Mouse (Mus musculus) forebrain, embryonic 15.5 days (tissue): ENCODE data around the gene Pdcd5. TPM values are rescaled to one million over a fixed set of nuclear protein-coding genes. Genes with fewer than 3 reads are reported as not detected.

Source experiments
- ATAC-seq: fragments of 200-750 bp; cut with Nextera tagmentation; replicated peaks from 2 replicates; pipeline ENCODE4 v1.8.0; 2017; ENCODE audit warnings: mild to moderate bottlenecking, moderate TSS enrichment, moderate library complexity
- H3K27ac ChIP-seq: fragments of 300-500 bp; sonication (generic); replicated peaks from 2 replicates; pipeline ENCODE4 v1.5.1; 2015; ENCODE audit warnings: mild to moderate bottlenecking, inconsistent platforms
- H3K27me3 ChIP-seq: fragments of 300-500 bp; sonication (generic); 2 replicates; pipeline ENCODE4 v1.6.1; 2015; ENCODE audit warnings: inconsistent platforms
- H3K36me3 ChIP-seq: fragments of 300-500 bp; sonication (generic); 2 replicates; pipeline ENCODE4 v1.6.1; 2015; ENCODE audit warnings: mild to moderate bottlenecking, inconsistent platforms
- H3K4me1 ChIP-seq: fragments of 300-500 bp; sonication (generic); 2 replicates; pipeline ENCODE4 v1.6.1; 2015; ENCODE audit warnings: inconsistent platforms
- H3K4me2 ChIP-seq: fragments of 300-500 bp; sonication (generic); replicated peaks from 2 replicates; pipeline ENCODE4 v1.6.1; 2015; ENCODE audit warnings: mild to moderate bottlenecking, inconsistent platforms
- H3K4me3 ChIP-seq: fragments of 300-500 bp; sonication (generic); 2 replicates; pipeline ENCODE4 v1.5.1; 2015; ENCODE audit warnings: mild to moderate bottlenecking, inconsistent platforms
- H3K9ac ChIP-seq: fragments of 300-500 bp; sonication (generic); replicated peaks from 2 replicates; pipeline ENCODE4 v1.6.1; 2015; ENCODE audit warnings: mild to moderate bottlenecking, inconsistent platforms
- H3K9me3 ChIP-seq: fragments of 300-500 bp; sonication (generic); 2 replicates; pipeline ENCODE4 v1.6.1; 2016; ENCODE audit warnings: inconsistent platforms
- WGBS: fragments of 180-500 bp; shearing (Covaris S2); methylation state at CpG from one replicate; pipeline ENCODE4 v1.1.7; 2015; ENCODE audit warnings: mixed read lengths; 5-methylcytosine and 5-hydroxymethylcytosine counted together
- polyA plus RNA-seq: library from polyadenylated mRNA; unstranded; fragments of >200 nt; fragmentation: Nextera tagmentation; extraction: Ambion mirVana; gene quantifications from 2 replicates; pipeline ENCODE4 v1.2.1, GENCODE M21; 2015

Gene Pdcd5
- polyA plus RNA-seq, 1 experiment from 2014 or later = 219 TPM

- Histone ChIP-seq H3K36me3 (peaks cover 66% of the 10 kb centered on the region), H3K9ac (no peak overlapping the region), H3K4me1 (no peaks in the 10 kb centered on the region), H3K4me2 (no peak overlapping the region), H3K9me3 (no peaks in the 10 kb centered on the region), H3K27me3 (no peaks in the 10 kb centered on the region), H3K4me3 (no peak overlapping the region), H3K27ac (no peak overlapping the region)
- whole genome bisulfite sequencing = 73% methylated on average over 6 of the region's 6 CpGs
- ATAC-seq = no peak
Measured at GRCm38 (mm10) chr7:35636229-35636628, 11.1 kb downstream of the Pdcd5 start.

GRCm38 (mm10) chr7:35628496-35628895, 18.8 kb downstream of the Pdcd5 start:
- no peak for ATAC-seq
- Histone ChIP-seq H3K4me2 (no peak overlapping the region), H3K9ac (no peak overlapping the region), H3K4me1 (no peaks in the 10 kb centered on the region), H3K4me3 (no peak overlapping the region), H3K27ac (no peak overlapping the region), H3K36me3 (peaks cover 64% of the 10 kb centered on the region), H3K27me3 (no peaks in the 10 kb centered on the region), H3K9me3 (no peaks in the 10 kb centered on the region)
- 78% methylated on average over 5 of the region's 5 CpGs for WGBS

- no peak for ATAC-seq
- Histone ChIP-seq H3K9ac (no peak overlapping the region), H3K4me3 (no peak overlapping the region), H3K36me3 (peaks cover 68% of the 10 kb centered on the region), H3K4me1 (no peaks in the 10 kb centered on the region), H3K27ac (no peak overlapping the region), H3K27me3 (no peaks in the 10 kb centered on the region), H3K4me2 (no peak overlapping the region), H3K9me3 (no peaks in the 10 kb centered on the region)
- 92% methylated on average over 10 of the region's 10 CpGs for WGBS
Measured at GRCm38 (mm10) chr7:35627371-35627770, 19.9 kb downstream of the Pdcd5 start.

- WGBS = 97% methylated on average over 5 of the region's 5 CpGs
- Histone ChIP-seq H3K9ac (no peak overlapping the region), H3K4me2 (no peak overlapping the region), H3K4me1 (no peaks in the 10 kb centered on the region), H3K9me3 (no peaks in the 10 kb centered on the region), H3K27me3 (no peaks in the 10 kb centered on the region), H3K27ac (no peak overlapping the region), H3K36me3 (peaks cover 61% of the 10 kb centered on the region), H3K4me3 (no peak overlapping the region)
- no peak for ATAC-seq
Measured at GRCm38 (mm10) chr7:35626038-35626437, 21.3 kb downstream of the Pdcd5 start.

- H3K27me3 ChIP-seq = no peaks in the 10 kb centered on the region
- no peak overlapping the region for H3K4me2 ChIP-seq
- H3K4me1 ChIP-seq = no peaks in the 10 kb centered on the region
- no peak overlapping the region for H3K4me3 ChIP-seq
- H3K9me3 ChIP-seq = no peaks in the 10 kb centered on the region
- H3K27ac ChIP-seq = no peak overlapping the region
- no peak for ATAC-seq
- no peak overlapping the region for H3K9ac ChIP-seq
- H3K36me3 ChIP-seq = peaks cover 52% of the 10 kb centered on the region
- WGBS = 89% methylated on average over 10 of the region's 10 CpGs
Measured at GRCm38 (mm10) chr7:35622626-35623025, 24.7 kb downstream of the Pdcd5 start.

- Histone ChIP-seq H3K4me3 (no peak overlapping the region), H3K27me3 (no peaks in the 10 kb centered on the region), H3K9ac (no peak overlapping the region), H3K4me2 (no peak overlapping the region), H3K36me3 (peaks cover 48% of the 10 kb centered on the region), H3K9me3 (no peaks in the 10 kb centered on the region), H3K27ac (no peak overlapping the region), H3K4me1 (no peaks in the 10 kb centered on the region)
- 19% methylated on average over 4 of the region's 4 CpGs for WGBS
- ATAC-seq = no peak
Measured at GRCm38 (mm10) chr7:35617513-35617912, 29.8 kb downstream of the Pdcd5 start.

- H3K36me3 ChIP-seq = peaks cover 48% of the 10 kb centered on the region
Measured at GRCm38 (mm10) chr7:35609245-35609644, 38.1 kb downstream of the Pdcd5 start.

GRCm38 (mm10) chr7:35606816-35607215, 40.5 kb downstream of the Pdcd5 start:
- Histone ChIP-seq H3K27ac (no peak overlapping the region), H3K4me2 (no peak overlapping the region), H3K27me3 (no peaks in the 10 kb centered on the region), H3K36me3 (peaks cover 54% of the 10 kb centered on the region), H3K9ac (no peak overlapping the region), H3K4me1 (no peaks in the 10 kb centered on the region), H3K9me3 (no peaks in the 10 kb centered on the region), H3K4me3 (no peak overlapping the region)
- WGBS = 93% methylated on average over 10 of the region's 10 CpGs
- ATAC-seq = no peak

More at GRCm38 (mm10) chr7:35609245-35609644, 38.1 kb downstream of the Pdcd5 start:
- Histone ChIP-seq H3K4me2 (no peak overlapping the region), H3K4me3 (no peak overlapping the region), H3K9ac (no peak overlapping the region), H3K27ac (no peak overlapping the region), H3K27me3 (no peaks in the 10 kb centered on the region), H3K9me3 (no peaks in the 10 kb centered on the region), H3K4me1 (no peaks in the 10 kb centered on the region)
- ATAC-seq = no peak
- WGBS = 94% methylated on average over 10 of the region's 10 CpGs

- H3K27ac ChIP-seq = no peak overlapping the region
- H3K4me3 ChIP-seq = no peak overlapping the region
- ATAC-seq = no peak
- WGBS = 97% methylated on average over 5 of the region's 5 CpGs
- no peaks in the 10 kb centered on the region for H3K4me1 ChIP-seq
- H3K4me2 ChIP-seq = no peak overlapping the region
- H3K36me3 ChIP-seq = peaks cover 28% of the 10 kb centered on the region
- H3K9me3 ChIP-seq = no peaks in the 10 kb centered on the region
- no peaks in the 10 kb centered on the region for H3K27me3 ChIP-seq
- H3K9ac ChIP-seq = no peak overlapping the region
Measured at GRCm38 (mm10) chr7:35602766-35603165, 44.6 kb downstream of the Pdcd5 start.

- 95% methylated on average over 6 of the region's 6 CpGs for WGBS
- H3K9me3 ChIP-seq = no peaks in the 10 kb centered on the region
- no peaks in the 10 kb centered on the region for H3K27me3 ChIP-seq
- H3K9ac ChIP-seq = no peak overlapping the region
- ATAC-seq = no peak
- H3K36me3 ChIP-seq = peaks cover 20% of the 10 kb centered on the region
- H3K27ac ChIP-seq = no peak overlapping the region
- no peak overlapping the region for H3K4me3 ChIP-seq
- no peak overlapping the region for H3K4me2 ChIP-seq
- H3K4me1 ChIP-seq = no peaks in the 10 kb centered on the region
Measured at GRCm38 (mm10) chr7:35601106-35601505, 46.2 kb downstream of the Pdcd5 start.

GRCm38 (mm10) chr7:35600031-35600430, 47.3 kb downstream of the Pdcd5 start:
- Histone ChIP-seq H3K9me3 (no peaks in the 10 kb centered on the region), H3K4me3 (no peak overlapping the region), H3K9ac (no peak overlapping the region), H3K4me1 (no peaks in the 10 kb centered on the region), H3K36me3 (peaks cover 22% of the 10 kb centered on the region), H3K27ac (no peak overlapping the region), H3K4me2 (no peak overlapping the region), H3K27me3 (no peaks in the 10 kb centered on the region)
- 92% methylated on average over 10 of the region's 10 CpGs for WGBS
- ATAC-seq = no peak

GRCm38 (mm10) chr7:35599492-35599891, 47.8 kb downstream of the Pdcd5 start:
- Histone ChIP-seq H3K9ac (no peak overlapping the region), H3K36me3 (peaks cover 22% of the 10 kb centered on the region), H3K4me3 (no peak overlapping the region), H3K4me2 (no peak overlapping the region), H3K9me3 (no peaks in the 10 kb centered on the region), H3K4me1 (no peaks in the 10 kb centered on the region), H3K27me3 (no peaks in the 10 kb centered on the region), H3K27ac (no peak overlapping the region)
- WGBS = 95% methylated on average over 9 of the region's 9 CpGs
- ATAC-seq = no peak

- Histone ChIP-seq H3K4me3 (no peak overlapping the region), H3K9ac (no peak overlapping the region), H3K27me3 (no peaks in the 10 kb centered on the region), H3K4me1 (peaks cover 6% of the 10 kb centered on the region), H3K27ac (no peak overlapping the region), H3K4me2 (no peak overlapping the region), H3K36me3 (peaks cover 21% of the 10 kb centered on the region), H3K9me3 (no peaks in the 10 kb centered on the region)
- WGBS = 92% methylated on average over 5 of the region's 5 CpGs
- ATAC-seq = no peak
Measured at GRCm38 (mm10) chr7:35594311-35594710, 53.0 kb downstream of the Pdcd5 start.
